Mouse (Mus musculus) liver, embryonic 15.5 days (tissue): ENCODE measurements around the gene Pgpep1. TPM values are rescaled to one million over a fixed set of nuclear protein-coding genes. Genes with fewer than 3 reads are reported as not detected.

Source experiments
- ATAC-seq: fragments of 200-750 bp; cut with Nextera tagmentation; 2 replicates; pipeline ENCODE4 v1.8.0; 2017; ENCODE audit warnings: moderate number of reproducible peaks, mild to moderate bottlenecking, moderate library complexity; ENCODE audit not compliant: insufficient read depth
- H3K27ac ChIP-seq: fragments of 300-500 bp; sonication (generic); replicated peaks from 2 replicates; pipeline ENCODE4 v1.5.1; 2015; ENCODE audit warnings: mild to moderate bottlenecking, inconsistent platforms
- H3K27me3 ChIP-seq: fragments of 300-500 bp; sonication (generic); 2 replicates; pipeline ENCODE4 v1.6.1; 2015; ENCODE audit warnings: mild to moderate bottlenecking, inconsistent platforms
- H3K36me3 ChIP-seq: fragments of 300-500 bp; sonication (generic); replicated peaks from 2 replicates; pipeline ENCODE4 v1.6.1; 2015; ENCODE audit warnings: moderate library complexity, mild to moderate bottlenecking, inconsistent platforms
- H3K4me1 ChIP-seq: fragments of 300-500 bp; sonication (generic); replicated peaks from 2 replicates; pipeline ENCODE4 v1.6.1; 2015; ENCODE audit warnings: inconsistent platforms
- H3K4me2 ChIP-seq: fragments of 300-500 bp; sonication (generic); 2 replicates; pipeline ENCODE4 v1.6.1; 2015; ENCODE audit warnings: moderate library complexity, mild to moderate bottlenecking, inconsistent platforms
- H3K4me3 ChIP-seq: fragments of 300-500 bp; sonication (generic); replicated peaks from 2 replicates; pipeline ENCODE4 v1.5.1; 2015; ENCODE audit warnings: mild to moderate bottlenecking, inconsistent platforms
- H3K9ac ChIP-seq: fragments of 300-500 bp; sonication (generic); 2 replicates; pipeline ENCODE4 v1.6.1; 2015; ENCODE audit warnings: moderate library complexity, mild to moderate bottlenecking, inconsistent platforms
- H3K9me3 ChIP-seq: fragments of 300-500 bp; sonication (generic); replicated peaks from 2 replicates; pipeline ENCODE4 v1.6.1; 2016; ENCODE audit warnings: inconsistent platforms
- WGBS: fragments of 180-500 bp; shearing (Covaris S2); methylation state at CpG from one replicate; pipeline ENCODE4 v1.1.7; 2015; ENCODE audit warnings: mixed read lengths; ENCODE audit not compliant: insufficient replicate concordance; 5-methylcytosine and 5-hydroxymethylcytosine counted together
- polyA plus RNA-seq: library from polyadenylated mRNA; unstranded; fragments of >200 nt; fragmentation: Nextera tagmentation; extraction: Ambion mirVana; gene quantifications from 2 replicates; pipeline ENCODE4 v1.2.1, GENCODE M21; 2015

Gene Pgpep1
- polyA plus RNA-seq, 1 experiment from 2014 or later, result 21.7 TPM

- Histone ChIP-seq H3K9ac (no peak overlapping the region), H3K27me3 (peaks cover 35% of the 10 kb centered on the region), H3K9me3 (no peaks in the 10 kb centered on the region), H3K36me3 (no peaks in the 10 kb centered on the region), H3K27ac (no peak overlapping the region), H3K4me2 (no peak overlapping the region), H3K4me3 (no peak overlapping the region), H3K4me1 (peaks cover 14% of the 10 kb centered on the region)
- 72% methylated on average over 8 of the region's 8 CpGs for WGBS
- ATAC-seq, result no peak
Observed at GRCm38 (mm10) chr8:70687576-70687975, 27.4 kb upstream of the Pgpep1 start.

GRCm38 (mm10) chr8:70684291-70684690 is 24.1 kb upstream of the Pgpep1 start:
- peaks cover 19% of the 10 kb centered on the region for H3K27me3 ChIP-seq
- ATAC-seq, result no peak
- no peak overlapping the region for H3K4me2 ChIP-seq
- no peak overlapping the region for H3K9ac ChIP-seq
- H3K4me1 ChIP-seq, result peaks cover 36% of the 10 kb centered on the region
- H3K27ac ChIP-seq, result no peak overlapping the region
- H3K9me3 ChIP-seq, result no peaks in the 10 kb centered on the region
- H3K36me3 ChIP-seq, result peaks cover 7% of the 10 kb centered on the region
- no peak overlapping the region for H3K4me3 ChIP-seq
- 47% methylated on average over 7 of the region's 7 CpGs for WGBS

GRCm38 (mm10) chr8:70682692-70683091 is 22.5 kb upstream of the Pgpep1 start:
- Histone ChIP-seq H3K36me3 (peaks cover 23% of the 10 kb centered on the region), H3K4me1 (peaks cover 52% of the 10 kb centered on the region), H3K27ac (no peak overlapping the region), H3K4me2 (0 out of 2 replicates have a peak overlapping the region, but pooled peaks have one; percentile 36), H3K9me3 (no peaks in the 10 kb centered on the region), H3K9ac (0 out of 2 replicates have a peak overlapping the region, but pooled peaks have one; percentile 8), H3K27me3 (peaks cover 19% of the 10 kb centered on the region), H3K4me3 (no peak overlapping the region)
- 45% methylated on average over 3 of the region's 3 CpGs for WGBS
- ATAC-seq, result no peak

- H3K4me3 ChIP-seq, result no peak overlapping the region
- peak overlapping the region; percentile 36 for H3K4me2 ChIP-seq
- 10% methylated on average over 19 of the region's 19 CpGs for WGBS
Observed at GRCm38 (mm10) chr8:70682193-70682592, 22.0 kb upstream of the Pgpep1 start.

GRCm38 (mm10) chr8:70681410-70681809 is 21.2 kb upstream of the Pgpep1 start:
- H3K27me3 ChIP-seq, result peaks cover 19% of the 10 kb centered on the region
- H3K4me3 ChIP-seq, result no peak overlapping the region
- WGBS, result 37% methylated on average over 3 of the region's 3 CpGs
- peak overlapping the region; percentile 36; the same call in 1 of the 2 replicates for H3K4me2 ChIP-seq
- H3K36me3 ChIP-seq, result peaks cover 25% of the 10 kb centered on the region
- ATAC-seq, result peak; percentile 24; the same call in 1 of the 2 replicates
- H3K4me1 ChIP-seq, result peaks cover 65% of the 10 kb centered on the region
- H3K9me3 ChIP-seq, result no peaks in the 10 kb centered on the region
- no peak overlapping the region for H3K9ac ChIP-seq
- 0 out of 2 replicates have a peak overlapping the region, but pooled peaks have one; percentile 6 for H3K27ac ChIP-seq

More at GRCm38 (mm10) chr8:70682193-70682592, 22.0 kb upstream of the Pgpep1 start:
- H3K4me1 ChIP-seq, result peaks cover 57% of the 10 kb centered on the region
- peaks cover 23% of the 10 kb centered on the region for H3K36me3 ChIP-seq
- 0 out of 2 replicates have a peak overlapping the region, but pooled peaks have one; percentile 8 for H3K9ac ChIP-seq
- no peaks in the 10 kb centered on the region for H3K9me3 ChIP-seq
- ATAC-seq, result no peak
- peaks cover 19% of the 10 kb centered on the region for H3K27me3 ChIP-seq
- H3K27ac ChIP-seq, result 0 out of 2 replicates have a peak overlapping the region, but pooled peaks have one; percentile 6

GRCm38 (mm10) chr8:70680039-70680438 is 19.9 kb upstream of the Pgpep1 start:
- no peak overlapping the region for H3K9ac ChIP-seq
- H3K4me3 ChIP-seq, result no peak overlapping the region
- H3K36me3 ChIP-seq, result peaks cover 30% of the 10 kb centered on the region
- H3K27ac ChIP-seq, result peak overlapping the region; percentile 25
- no peaks in the 10 kb centered on the region for H3K9me3 ChIP-seq
- peaks cover 14% of the 10 kb centered on the region for H3K27me3 ChIP-seq
- peak; percentile 36 for ATAC-seq
- peaks cover 78% of the 10 kb centered on the region for H3K4me1 ChIP-seq
- H3K4me2 ChIP-seq, result no peak overlapping the region
- WGBS, result 84% methylated on average over 3 of the region's 3 CpGs

GRCm38 (mm10) chr8:70679404-70679803 is 19.2 kb upstream of the Pgpep1 start:
- Histone ChIP-seq H3K4me2 (no peak overlapping the region), H3K4me3 (no peak overlapping the region), H3K36me3 (peaks cover 30% of the 10 kb centered on the region), H3K9ac (no peak overlapping the region), H3K27ac (peak overlapping the region; percentile 25), H3K27me3 (peaks cover 11% of the 10 kb centered on the region), H3K9me3 (no peaks in the 10 kb centered on the region), H3K4me1 (peaks cover 85% of the 10 kb centered on the region)
- 84% methylated on average over 4 of the region's 4 CpGs for WGBS
- no peak for ATAC-seq

- Histone ChIP-seq H3K4me3 (no peak overlapping the region), H3K27me3 (peaks cover 10% of the 10 kb centered on the region), H3K9me3 (no peaks in the 10 kb centered on the region), H3K36me3 (peaks cover 30% of the 10 kb centered on the region), H3K4me2 (no peak overlapping the region), H3K9ac (no peak overlapping the region), H3K27ac (no peak overlapping the region), H3K4me1 (peaks cover 88% of the 10 kb centered on the region)
- no peak for ATAC-seq
Observed at GRCm38 (mm10) chr8:70678679-70679078, 18.5 kb upstream of the Pgpep1 start.

GRCm38 (mm10) chr8:70677451-70678080 is 17.4 kb upstream of the Pgpep1 start:
- peaks cover 4% of the 10 kb centered on the region for H3K27me3 ChIP-seq
- 75% methylated on average over 15 of the region's 15 CpGs for WGBS
- peak overlapping the region; percentile 55 for H3K4me2 ChIP-seq
- H3K4me3 ChIP-seq, result 0 out of 2 replicates have a peak overlapping the region, but pooled peaks have one; percentile 10
- no peak for ATAC-seq
- 0 out of 2 replicates have a peak overlapping the region, but pooled peaks have one; percentile 2 for H3K9ac ChIP-seq
- peak overlapping the region; percentile 67 for H3K27ac ChIP-seq
- H3K36me3 ChIP-seq, result peaks cover 30% of the 10 kb centered on the region
- peaks cover 91% of the 10 kb centered on the region for H3K4me1 ChIP-seq
- no peaks in the 10 kb centered on the region for H3K9me3 ChIP-seq

- ATAC-seq, result no peak
- Histone ChIP-seq H3K4me2 (peak overlapping the region; percentile 81; the same call in 1 of the 2 replicates), H3K4me3 (no peak overlapping the region), H3K9me3 (no peaks in the 10 kb centered on the region), H3K9ac (no peak overlapping the region), H3K27me3 (no peaks in the 10 kb centered on the region), H3K4me1 (peaks cover 82% of the 10 kb centered on the region), H3K36me3 (peaks cover 30% of the 10 kb centered on the region), H3K27ac (peak overlapping the region; percentile 95)
- WGBS, result 41% methylated on average over 1 of the region's 1 CpGs
Observed at GRCm38 (mm10) chr8:70675336-70675735, 15.1 kb upstream of the Pgpep1 start.

- H3K4me2 ChIP-seq, result peak overlapping the region; percentile 81
- peaks cover 76% of the 10 kb centered on the region for H3K4me1 ChIP-seq
- H3K36me3 ChIP-seq, result peaks cover 28% of the 10 kb centered on the region
- H3K27me3 ChIP-seq, result no peaks in the 10 kb centered on the region
- H3K27ac ChIP-seq, result peak overlapping the region; percentile 95
- 28% methylated on average over 4 of the region's 4 CpGs for WGBS
- H3K9ac ChIP-seq, result peak overlapping the region; percentile 70; the same call in 1 of the 2 replicates
- no peak for ATAC-seq
- H3K9me3 ChIP-seq, result no peaks in the 10 kb centered on the region
- 0 out of 2 replicates have a peak overlapping the region, but pooled peaks have one; percentile 73 for H3K4me3 ChIP-seq
Observed at GRCm38 (mm10) chr8:70674716-70675115, 14.5 kb upstream of the Pgpep1 start.
